Mouse (Mus musculus) embryonic fibroblast, embryonic 13.5 days (primary cell): ENCODE results near the gene Clrn2.

Experiments used
- CTCF ChIP-seq: IDR thresholded peaks from 2 replicates; pipeline ENCODE4 v1.5.1; 2011; ENCODE audit warnings: mild to moderate bottlenecking, control low read depth, low read length, moderate library complexity, borderline replicate concordance; ENCODE audit not compliant: insufficient read depth
- POLR2A ChIP-seq: IDR thresholded peaks from 2 replicates; pipeline ENCODE4 v1.6.1; 2011; ENCODE audit warnings: low read depth, mild to moderate bottlenecking, control low read depth, low read length, moderate library complexity

- TF ChIP-seq CTCF (no peak), POLR2A (no peak)
These were observed 4.9 kb upstream of the Clrn2 start for GRCm38 (mm10) chr5:45448676-45449075.
